Mouse (Mus musculus): ENCODE data around the gene Atoh8. TPM values are rescaled to one million over a fixed set of nuclear protein-coding genes. Genes with fewer than 3 reads are reported as not detected.

The Atoh8 gene
- polyA plus RNA-seq, 1 experiment from 2014 or later, result 15.9 TPM

GRCm38 (mm10) chr6:72176004-72176403, 59.4 kb downstream of the Atoh8 start:
- Histone ChIP-seq H3K36me3 (no peaks in the 10 kb centered on the region), H3K27me3 (ENCODE audit: insufficient read depth, poor library complexity, severe bottlenecking) (no peaks in the 10 kb centered on the region)

GRCm38 (mm10) chr6:72175419-72175818, 60.0 kb downstream of the Atoh8 start:
- no peaks in the 10 kb centered on the region for H3K27me3 ChIP-seq (ENCODE audit: insufficient read depth, poor library complexity, severe bottlenecking)
- DNase-seq (ENCODE audit: low spot score), result no peak
- no peak overlapping the region for H3K4me3 ChIP-seq
- H3K27ac ChIP-seq, result no peak overlapping the region
- no peaks in the 10 kb centered on the region for H3K36me3 ChIP-seq
- no peaks in the 10 kb centered on the region for H3K9me3 ChIP-seq
- H3K4me1 ChIP-seq (replicated peaks), result peaks cover 16% of the 10 kb centered on the region
- WGBS, result 37% methylated on average over 3 of the region's 3 CpGs

More at GRCm38 (mm10) chr6:72176004-72176403, 59.4 kb downstream of the Atoh8 start:
- Histone ChIP-seq H3K4me3 (no peak overlapping the region), H3K4me1 (replicated peaks) (peaks cover 16% of the 10 kb centered on the region), H3K9me3 (no peaks in the 10 kb centered on the region), H3K27ac (no peak overlapping the region)
- 77% methylated on average over 5 of the region's 5 CpGs for WGBS
- no peak for DNase-seq (ENCODE audit: low spot score)

- Histone ChIP-seq H3K36me3 (no peaks in the 10 kb centered on the region), H3K27ac (no peak overlapping the region), H3K9me3 (no peaks in the 10 kb centered on the region), H3K4me3 (no peak overlapping the region), H3K27me3 (ENCODE audit: insufficient read depth, poor library complexity, severe bottlenecking) (no peaks in the 10 kb centered on the region), H3K4me1 (replicated peaks) (peaks cover 16% of the 10 kb centered on the region)
- DNase-seq (ENCODE audit: low spot score), result no peak
- 87% methylated on average over 1 of the region's 1 CpGs for WGBS
These were observed 62.0 kb downstream of the Atoh8 start for GRCm38 (mm10) chr6:72173350-72173749.

GRCm38 (mm10) chr6:72171391-72171790, 64.0 kb downstream of the Atoh8 start:
- H3K4me1 ChIP-seq (replicated peaks), result peaks cover 16% of the 10 kb centered on the region
- no peaks in the 10 kb centered on the region for H3K9me3 ChIP-seq
- 88% methylated on average over 3 of the region's 3 CpGs for WGBS
- no peak overlapping the region for H3K4me3 ChIP-seq
- no peak overlapping the region for H3K27ac ChIP-seq
- H3K36me3 ChIP-seq, result no peaks in the 10 kb centered on the region
- H3K27me3 ChIP-seq (ENCODE audit: insufficient read depth, poor library complexity, severe bottlenecking), result no peaks in the 10 kb centered on the region
- no peak for DNase-seq (ENCODE audit: low spot score)

- WGBS, result 49% methylated on average over 2 of the region's 2 CpGs
- no peaks in the 10 kb centered on the region for H3K9me3 ChIP-seq
- no peak overlapping the region for H3K27ac ChIP-seq
- H3K36me3 ChIP-seq, result no peaks in the 10 kb centered on the region
- no peaks in the 10 kb centered on the region for H3K27me3 ChIP-seq (ENCODE audit: insufficient read depth, poor library complexity, severe bottlenecking)
- DNase-seq (ENCODE audit: low spot score), result no peak
- peaks cover 25% of the 10 kb centered on the region for H3K4me1 ChIP-seq (replicated peaks)
- H3K4me3 ChIP-seq, result no peak overlapping the region
These were observed 69.5 kb downstream of the Atoh8 start for GRCm38 (mm10) chr6:72165907-72166306.

GRCm38 (mm10) chr6:72164321-72165275, 70.8 kb downstream of the Atoh8 start:
- no peaks in the 10 kb centered on the region for H3K27me3 ChIP-seq (ENCODE audit: insufficient read depth, poor library complexity, severe bottlenecking)
- H3K9me3 ChIP-seq, result no peaks in the 10 kb centered on the region
- peaks cover 25% of the 10 kb centered on the region for H3K4me1 ChIP-seq (replicated peaks)
- WGBS, result 22% methylated on average over 20 of the region's 20 CpGs
- peak; percentile 92 for DNase-seq (ENCODE audit: low spot score)
- peak overlapping the region; percentile 64 for H3K27ac ChIP-seq
- H3K36me3 ChIP-seq, result no peaks in the 10 kb centered on the region
- H3K4me3 ChIP-seq, result no peak overlapping the region

GRCm38 (mm10) chr6:72162155-72162890, 73.1 kb downstream of the Atoh8 start:
- WGBS, result 49% methylated on average over 19 of the region's 19 CpGs
- Histone ChIP-seq H3K9me3 (no peaks in the 10 kb centered on the region), H3K36me3 (no peaks in the 10 kb centered on the region), H3K27ac (peak overlapping the region; percentile 69; the same call in 1 of the 2 replicates), H3K4me3 (no peak overlapping the region), H3K27me3 (ENCODE audit: insufficient read depth, poor library complexity, severe bottlenecking) (no peaks in the 10 kb centered on the region), H3K4me1 (replicated peaks) (peaks cover 25% of the 10 kb centered on the region)
- DNase-seq (ENCODE audit: low spot score), result peak; percentile 41

- Histone ChIP-seq H3K27ac (no peak overlapping the region), H3K27me3 (ENCODE audit: insufficient read depth, poor library complexity, severe bottlenecking) (no peaks in the 10 kb centered on the region), H3K9me3 (no peaks in the 10 kb centered on the region), H3K4me1 (replicated peaks) (peaks cover 25% of the 10 kb centered on the region), H3K4me3 (no peak overlapping the region), H3K36me3 (no peaks in the 10 kb centered on the region)
- 77% methylated on average over 5 of the region's 5 CpGs for WGBS
- DNase-seq (ENCODE audit: low spot score), result no peak
These were observed 73.6 kb downstream of the Atoh8 start for GRCm38 (mm10) chr6:72161751-72162150.

- no peak for DNase-seq (ENCODE audit: low spot score)
- H3K27me3 ChIP-seq (ENCODE audit: insufficient read depth, poor library complexity, severe bottlenecking), result no peaks in the 10 kb centered on the region
- no peak overlapping the region for H3K27ac ChIP-seq
- WGBS, result 85% methylated on average over 3 of the region's 3 CpGs
- H3K9me3 ChIP-seq, result no peaks in the 10 kb centered on the region
- no peak overlapping the region for H3K4me3 ChIP-seq
- peaks cover 25% of the 10 kb centered on the region for H3K4me1 ChIP-seq (replicated peaks)
- H3K36me3 ChIP-seq, result peaks cover under 1% of the 10 kb centered on the region; the same call in 1 of the 2 replicates
These were observed 74.4 kb downstream of the Atoh8 start for GRCm38 (mm10) chr6:72160991-72161390.

GRCm38 (mm10) chr6:72159861-72160395, 75.4 kb downstream of the Atoh8 start:
- 84% methylated on average over 10 of the region's 10 CpGs for WGBS
- no peak for DNase-seq (ENCODE audit: low spot score)
- H3K36me3 ChIP-seq, result peaks cover 11% of the 10 kb centered on the region
- H3K27me3 ChIP-seq (ENCODE audit: insufficient read depth, poor library complexity, severe bottlenecking), result no peaks in the 10 kb centered on the region
- peaks cover 22% of the 10 kb centered on the region for H3K4me1 ChIP-seq (replicated peaks)
- no peak overlapping the region for H3K4me3 ChIP-seq
- no peaks in the 10 kb centered on the region for H3K9me3 ChIP-seq
- no peak overlapping the region for H3K27ac ChIP-seq

GRCm38 (mm10) chr6:72158966-72159764, 76.2 kb downstream of the Atoh8 start:
- Histone ChIP-seq H3K27ac (no peak overlapping the region), H3K27me3 (ENCODE audit: insufficient read depth, poor library complexity, severe bottlenecking) (no peaks in the 10 kb centered on the region), H3K4me3 (no peak overlapping the region), H3K36me3 (peaks cover 16% of the 10 kb centered on the region), H3K9me3 (no peaks in the 10 kb centered on the region), H3K4me1 (replicated peaks) (peaks cover 15% of the 10 kb centered on the region)
- DNase-seq (ENCODE audit: low spot score), result no peak
- WGBS, result 85% methylated on average over 8 of the region's 8 CpGs

All from hindbrain, embryonic 10.5 days (tissue).